Mouse (Mus musculus) MEL (cell line): ENCODE results near the gene Cxcr5. TPM values are rescaled to one million over a fixed set of nuclear protein-coding genes. Genes with fewer than 3 reads are reported as not detected.

ENCODE experiments used
- DNase-seq: peaks from one replicate; pipeline ENCODE4 v3.0.0; 2011; ENCODE audit warnings: low read depth, low spot score
- H3K27ac ChIP-seq: 2 replicates; pipeline ENCODE4 v1.5.1; 2012; ENCODE audit warnings: low read depth, mild to moderate bottlenecking, control low read depth, low read length, moderate library complexity; ENCODE audit not compliant: control insufficient read depth
- H3K27me3 ChIP-seq, 2 experiments: fragments of 150-350 bp in 1 of 2; sonication (generic) in 1 of 2; 2 replicates each; pipeline ENCODE4 v1.6.1; 2012; ENCODE audit warnings: low read length in 2 of 2, mild to moderate bottlenecking in 2 of 2, improper control_type of control experiment in 1 of 2, moderate library complexity in 1 of 2; ENCODE audit not compliant: insufficient read depth in 2 of 2, control insufficient read depth in 1 of 2
- H3K36me3 ChIP-seq, 2 experiments: 2 replicates each; pipeline ENCODE4 v1.6.1; 2012 to 2014; ENCODE audit warnings: low read length in 2 of 2, improper control_type of control experiment in 1 of 2, inconsistent platforms in 1 of 2, mild to moderate bottlenecking in 1 of 2; ENCODE audit not compliant: insufficient read depth in 2 of 2, control insufficient read depth in 1 of 2
- H3K4me1 ChIP-seq, 2 experiments: fragments of 150-350 bp in 1 of 2; sonication (generic) in 1 of 2; 2 replicates each; pipeline ENCODE4 v1.6.1; 2012; ENCODE audit warnings: low read length in 2 of 2, improper control_type of control experiment in 1 of 2, mild to moderate bottlenecking in 1 of 2; ENCODE audit not compliant: insufficient read depth in 2 of 2, control insufficient read depth in 1 of 2
- H3K4me3 ChIP-seq, 2 experiments: fragments of 150-350 bp in 1 of 2; sonication (generic) in 1 of 2; 2 replicates each; pipeline ENCODE4 v1.5.1; 2012; ENCODE audit warnings: low read depth in 2 of 2, low read length in 2 of 2, mild to moderate bottlenecking in 2 of 2, moderate library complexity in 2 of 2, control low read depth in 1 of 2, improper control_type of control experiment in 1 of 2; ENCODE audit not compliant: control insufficient read depth in 1 of 2, insufficient read depth in 1 of 2
- H3K79me2 ChIP-seq: 2 replicates; pipeline ENCODE4 v1.6.1; 2012; ENCODE audit warnings: mild to moderate bottlenecking, low read length, moderate library complexity; ENCODE audit not compliant: control insufficient read depth, poor library complexity, insufficient read depth
- H3K9ac ChIP-seq: 2 replicates; pipeline ENCODE4 v1.6.1; 2012; ENCODE audit warnings: low read depth, mild to moderate bottlenecking, control low read depth, low read length, moderate library complexity; ENCODE audit not compliant: control insufficient read depth, poor library complexity, severe bottlenecking
- H3K9me3 ChIP-seq: fragments of 150-350 bp; sonication (generic); replicated peaks from 2 replicates; pipeline ENCODE4 v1.6.1; 2012; ENCODE audit warnings: mild to moderate bottlenecking, low read length, improper control_type of control experiment, moderate library complexity; ENCODE audit not compliant: insufficient read depth
- BHLHE40 ChIP-seq: IDR thresholded peaks from 2 replicates; pipeline ENCODE4 v1.6.1; 2012; ENCODE audit warnings: low read depth, mild to moderate bottlenecking, inconsistent platforms, low read length, improper control_type of control experiment, borderline replicate concordance
- CHD1 ChIP-seq: IDR thresholded peaks from 2 replicates; pipeline ENCODE4 v1.6.1; 2012; ENCODE audit warnings: low read depth, mild to moderate bottlenecking, inconsistent platforms, low read length, improper control_type of control experiment
- CHD2 ChIP-seq: IDR thresholded peaks from 2 replicates; pipeline ENCODE4 v1.6.1; 2011; ENCODE audit warnings: low read length, improper control_type of control experiment
- E2F4 ChIP-seq: IDR thresholded peaks from 2 replicates; pipeline ENCODE4 v1.6.1; 2011; ENCODE audit warnings: low read depth, low read length, improper control_type of control experiment, borderline replicate concordance
- ELF1 ChIP-seq: IDR thresholded peaks from 2 replicates; pipeline ENCODE4 v1.6.1; 2014; ENCODE audit warnings: low read depth, mild to moderate bottlenecking, inconsistent platforms, low read length, improper control_type of control experiment, moderate library complexity
- EP300 ChIP-seq, 2 experiments: IDR thresholded peaks; 2 replicates each; pipeline ENCODE4 v1.6.1; 2011; ENCODE audit warnings: improper control_type of control experiment in 2 of 2, low read length in 2 of 2, low read depth in 1 of 2, mild to moderate bottlenecking in 1 of 2
- ETS1 ChIP-seq: IDR thresholded peaks from 2 replicates; pipeline ENCODE4 v1.6.1; 2012; ENCODE audit warnings: low read depth, mild to moderate bottlenecking, inconsistent platforms, low read length, improper control_type of control experiment, moderate library complexity
- GABPA ChIP-seq: IDR thresholded peaks from 2 replicates; pipeline ENCODE4 v1.6.1; 2012; ENCODE audit warnings: low read depth, mild to moderate bottlenecking, inconsistent platforms, low read length, improper control_type of control experiment, moderate library complexity
- GATA1 ChIP-seq: IDR thresholded peaks from 2 replicates; pipeline ENCODE4 v1.6.1; 2011; ENCODE audit warnings: low read depth, low read length, improper control_type of control experiment
- HCFC1 ChIP-seq: IDR thresholded peaks from 2 replicates; pipeline ENCODE4 v1.6.1; 2012; ENCODE audit warnings: low read depth, mild to moderate bottlenecking, inconsistent platforms, low read length, improper control_type of control experiment, moderate library complexity
- KAT2A ChIP-seq: conservative IDR thresholded peaks from 2 replicates; pipeline ENCODE4 v1.6.1; 2012; ENCODE audit warnings: low read depth, low read length, improper control_type of control experiment, inconsistent platforms
- MAFK ChIP-seq: IDR thresholded peaks from 2 replicates; pipeline ENCODE4 v1.6.1; 2011; ENCODE audit warnings: low read depth, mild to moderate bottlenecking, low read length, improper control_type of control experiment, borderline replicate concordance
- MAX ChIP-seq: IDR thresholded peaks from 2 replicates; pipeline ENCODE4 v1.6.1; 2011; ENCODE audit warnings: low read length, improper control_type of control experiment
- MAZ ChIP-seq: IDR thresholded peaks from 2 replicates; pipeline ENCODE4 v1.6.1; 2012; ENCODE audit warnings: low read depth, mild to moderate bottlenecking, inconsistent platforms, low read length, improper control_type of control experiment
- MXI1 ChIP-seq: IDR thresholded peaks from 2 replicates; pipeline ENCODE4 v1.6.1; 2011; ENCODE audit warnings: mild to moderate bottlenecking, low read depth, low read length, improper control_type of control experiment
- MYB ChIP-seq: IDR thresholded peaks from 2 replicates; pipeline ENCODE4 v1.6.1; 2011; ENCODE audit warnings: mild to moderate bottlenecking, low read depth, low read length, improper control_type of control experiment
- MYC ChIP-seq: IDR thresholded peaks from 2 replicates; pipeline ENCODE4 v1.6.1; 2011; ENCODE audit warnings: low read depth, mild to moderate bottlenecking, low read length, improper control_type of control experiment, moderate library complexity
- NELFE ChIP-seq: IDR thresholded peaks from 2 replicates; pipeline ENCODE4 v1.6.1; 2011; ENCODE audit warnings: low read depth, low read length, improper control_type of control experiment
- POLR2A ChIP-seq, 2 experiments: IDR thresholded peaks; 2 replicates each; pipeline ENCODE4 v1.6.1; 2011 to 2012; ENCODE audit warnings: low read length in 2 of 2, mild to moderate bottlenecking in 2 of 2, control low read depth in 1 of 2, improper control_type of control experiment in 1 of 2, low read depth in 1 of 2, moderate library complexity in 1 of 2; ENCODE audit not compliant: control insufficient read depth in 1 of 2, insufficient read depth in 1 of 2, poor library complexity in 1 of 2
- RAD21 ChIP-seq: IDR thresholded peaks from 2 replicates; pipeline ENCODE4 v1.6.1; 2011; ENCODE audit warnings: mild to moderate bottlenecking, low read depth, low read length, improper control_type of control experiment
- RCOR1 ChIP-seq: IDR thresholded peaks from 2 replicates; pipeline ENCODE4 v1.6.1; 2012; ENCODE audit warnings: low read depth, mild to moderate bottlenecking, inconsistent platforms, low read length, improper control_type of control experiment
- SIN3A ChIP-seq: IDR thresholded peaks from 2 replicates; pipeline ENCODE4 v1.6.1; 2012; ENCODE audit warnings: low read length, improper control_type of control experiment, inconsistent platforms
- SMC3 ChIP-seq: IDR thresholded peaks from 2 replicates; pipeline ENCODE4 v1.6.1; 2011; ENCODE audit warnings: low read depth, low read length, improper control_type of control experiment
- TAL1 ChIP-seq: IDR thresholded peaks from 2 replicates; pipeline ENCODE4 v1.6.1; 2012; ENCODE audit warnings: mild to moderate bottlenecking, inconsistent platforms, low read length, moderate library complexity, mixed read lengths
- TCF12 ChIP-seq: IDR thresholded peaks from 2 replicates; pipeline ENCODE4 v1.6.1; 2014; ENCODE audit warnings: low read depth, mild to moderate bottlenecking, inconsistent platforms, low read length, improper control_type of control experiment, moderate library complexity
- UBTF ChIP-seq: IDR thresholded peaks from 2 replicates; pipeline ENCODE4 v1.6.1; 2012; ENCODE audit warnings: low read depth, mild to moderate bottlenecking, inconsistent platforms, low read length, improper control_type of control experiment, moderate library complexity, borderline replicate concordance; ENCODE audit not compliant: insufficient read depth
- USF1 ChIP-seq: IDR thresholded peaks from 2 replicates; pipeline ENCODE4 v1.6.1; 2014; ENCODE audit warnings: low read depth, mild to moderate bottlenecking, inconsistent platforms, low read length, improper control_type of control experiment, moderate library complexity
- ZKSCAN1 ChIP-seq: IDR thresholded peaks from 2 replicates; pipeline ENCODE4 v1.6.1; 2012; ENCODE audit warnings: low read depth, mild to moderate bottlenecking, inconsistent platforms, low read length, improper control_type of control experiment, moderate library complexity
- ZMIZ1 ChIP-seq: IDR thresholded peaks from 2 replicates; pipeline ENCODE4 v1.6.1; 2012; ENCODE audit warnings: low read depth, mild to moderate bottlenecking, inconsistent platforms, low read length, improper control_type of control experiment, moderate library complexity
- ZNF384 ChIP-seq: IDR thresholded peaks from 2 replicates; pipeline ENCODE4 v1.6.1; 2012; ENCODE audit warnings: low read depth, mild to moderate bottlenecking, inconsistent platforms, low read length, improper control_type of control experiment
- polyA plus RNA-seq, 2 experiments: library from polyadenylated mRNA; stranded (reverse) in 1 of 2; unstranded in 1 of 2; fragments of >175 nt in 1 of 2; fragments of >200 nt in 1 of 2; gene quantifications; 2 replicates each; pipeline versions ENCODE4 v1.2.1 to v1.2.4; 2012; ENCODE audit warnings: low replicate concordance in 2 of 2, low read depth in 1 of 2; ENCODE audit not compliant: insufficient read length in 2 of 2, insufficient read depth in 1 of 2, missing spikeins in 1 of 2
- total RNA-seq: library from RNA; depleted of rRNA; stranded (reverse); fragments of 300-350 nt; gene quantifications from 2 replicates; pipeline ENCODE4 v1.2.3, GENCODE M21; 2012

The Cxcr5 gene
- total and polyA plus RNA-seq, 3 experiments: 0.18 TPM; not detected in 2

DNA sequence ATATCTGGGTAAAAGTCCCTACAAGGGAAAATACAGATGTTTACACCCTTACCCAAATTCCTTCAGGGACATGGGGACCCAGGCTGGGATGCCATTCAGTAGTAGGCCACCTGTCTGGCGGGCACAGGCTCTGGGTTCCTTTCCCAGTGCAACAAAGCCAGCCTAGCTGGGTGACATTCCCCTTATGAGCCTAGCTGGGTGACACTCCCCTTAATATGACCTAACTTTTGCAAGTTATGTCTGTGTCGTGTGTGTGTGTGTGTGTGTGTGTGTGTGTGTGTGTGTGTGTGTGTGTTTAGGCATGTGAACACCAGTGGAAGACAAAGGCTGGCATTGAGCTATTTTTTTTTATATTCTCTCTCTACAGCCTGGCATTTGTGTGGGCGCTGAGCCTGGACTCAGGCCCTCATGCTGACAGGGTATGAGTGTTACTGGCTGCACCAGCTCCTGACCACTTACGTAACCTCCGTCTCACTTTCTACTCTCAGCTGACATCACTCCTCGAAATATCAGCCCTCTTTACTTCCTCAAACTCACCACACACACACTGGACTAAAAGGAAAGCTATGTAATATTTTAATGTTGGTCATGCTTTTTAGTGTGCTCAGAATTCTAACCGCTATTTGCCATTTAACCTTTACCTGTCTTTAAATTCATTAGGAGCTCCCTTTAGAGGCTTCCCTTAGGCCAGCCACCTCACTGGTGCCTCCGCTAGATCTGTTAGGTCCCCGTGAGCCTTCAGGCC, 5.8 kb upstream of the Cxcr5 start (continued):
- TF ChIP-seq MYC: peak; percentile 78; the same call in 1 of the 2 replicates
- no peak for TF ChIP-seq MYB
- no peak for TF ChIP-seq CHD2
- TF ChIP-seq NELFE: peak; percentile 55
- peak in 1 of 2 experiments; percentile 38; a peak in 1 of 4 replicates for TF ChIP-seq EP300 (IDR thresholded peaks at IDR 0.05; ENCODE audit: low read depth in 1 of 2, low read length in 2 of 2)
- peak; percentile 25; the same call in 1 of the 2 replicates for TF ChIP-seq GATA1
- TF ChIP-seq SIN3A: peak; percentile 56
- TF ChIP-seq MAX: peak; percentile 57; the same call in 1 of the 2 replicates
- no peak for TF ChIP-seq MAZ
- peak in 1 of 2 experiments; percentile 55; a peak in 2 of 4 replicates for TF ChIP-seq POLR2A (IDR thresholded peaks at IDR 0.05; ENCODE audit: control insufficient read depth in 1 of 2, insufficient read depth in 1 of 2, low read depth in 1 of 2, low read length in 2 of 2, poor library complexity in 1 of 2)
- no peak for TF ChIP-seq MAFK
- no peak for TF ChIP-seq ZKSCAN1

DNA sequence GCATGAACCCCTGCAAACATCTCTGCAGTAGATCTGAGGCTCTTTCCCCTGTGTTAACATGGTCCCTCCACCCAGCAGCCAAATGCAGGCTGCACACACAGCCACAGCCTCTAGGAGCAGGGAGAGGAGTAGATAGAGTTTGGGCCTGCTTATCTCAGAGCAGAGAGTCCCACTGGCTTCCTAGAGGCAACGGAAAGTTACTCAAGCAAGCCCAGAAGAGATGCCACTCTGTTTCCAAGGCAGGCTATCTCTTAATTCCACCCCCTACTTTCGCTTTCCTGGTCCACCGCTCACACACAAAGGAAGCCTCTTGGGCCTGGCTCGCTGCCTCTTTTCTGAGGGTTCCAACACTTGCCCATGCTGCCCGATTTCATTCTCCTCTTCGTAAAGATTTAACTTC, 3.7 kb upstream of the Cxcr5 start:
- Histone ChIP-seq H3K27ac (peak overlapping the region; percentile 87), H3K4me3 (peak overlapping the region; percentile 59 to 63), H3K36me3 (peaks cover 0 to 30% of the 10 kb centered on the region in 2 experiments; a peak in 2 of 4 replicates), H3K9me3 (no peaks in the 10 kb centered on the region), H3K4me1 (peaks cover 33 to 39% of the 10 kb centered on the region in 2 experiments), H3K27me3 (no peaks in the 10 kb centered on the region), H3K9ac (peak overlapping the region; percentile 73), H3K79me2 (no peaks in the 10 kb centered on the region)
- DNase-seq: peak; percentile 94
- TF ChIP-seq UBTF: no peak
- TF ChIP-seq CHD2: no peak; the same call in 1 of the 2 replicates
- peak; percentile 92 for TF ChIP-seq ETS1
- TF ChIP-seq CHD1: no peak; the same call in 1 of the 2 replicates
- TF ChIP-seq ZKSCAN1: no peak
- TF ChIP-seq GATA1: peak; percentile 90
- TF ChIP-seq MAFK: no peak
- TF ChIP-seq NELFE: peak; percentile 66
- peak; percentile 38; the same call in 1 of the 2 replicates for TF ChIP-seq ZNF384
- TF ChIP-seq TAL1: peak; percentile 80
- peak; percentile 65; the same call in 1 of the 2 replicates for TF ChIP-seq ZMIZ1
- no peak for TF ChIP-seq GABPA
- no peak for TF ChIP-seq USF1
- peak; percentile 66; the same call in 1 of the 2 replicates for TF ChIP-seq RCOR1
- no peak for TF ChIP-seq E2F4
- no peak for TF ChIP-seq MAX
- TF ChIP-seq EP300 (IDR thresholded peaks at IDR 0.05; ENCODE audit: low read depth in 1 of 2, low read length in 2 of 2): peak; percentile 84 to 95
- TF ChIP-seq MYC: no peak
- TF ChIP-seq TCF12: peak; percentile 90
- TF ChIP-seq MXI1: peak; percentile 62; the same call in 1 of the 2 replicates
- no peak for TF ChIP-seq BHLHE40
- TF ChIP-seq SMC3: peak; percentile 26; the same call in 1 of the 2 replicates
- TF ChIP-seq HCFC1: peak; percentile 56
- no peak for TF ChIP-seq RAD21
- peak; percentile 44; the same call in 1 of the 2 replicates for TF ChIP-seq ELF1
- TF ChIP-seq MYB: peak; percentile 84
- peak in 1 of 2 experiments; percentile 74; a peak in 2 of 4 replicates for TF ChIP-seq POLR2A (IDR thresholded peaks at IDR 0.05; ENCODE audit: control insufficient read depth in 1 of 2, insufficient read depth in 1 of 2, low read depth in 1 of 2, low read length in 2 of 2, poor library complexity in 1 of 2)
- peak; percentile 91 for TF ChIP-seq SIN3A
- TF ChIP-seq KAT2A: peak; percentile 34; the same call in 1 of the 2 replicates
- TF ChIP-seq MAZ: peak; percentile 55; the same call in 1 of the 2 replicates
